Mouse (Mus musculus) left cerebral cortex, postnatal 14 days (tissue): ENCODE measurements around the gene Sp4. TPM values are rescaled to one million over a fixed set of nuclear protein-coding genes. Genes with fewer than 3 reads are reported as not detected.

Experiments
- DNase-seq, 2 experiments: peaks; one replicate each; pipeline ENCODE4 v3.0.0; 2021 to 2022; ENCODE audit warnings: low spot score in 2 of 2, mixed read lengths in 1 of 2
- intact Hi-C: fragments of 180-260 bp; cut with DNase I; formaldehyde crosslinking; loops from one replicate; pipeline ENCODE4 v1.15.1; 2025
- long read RNA-seq, 2 experiments: library from polyadenylated mRNA; stranded (forward); transcript quantifications; one replicate each; pipeline ENCODE4 v2.0.0; 2021
- total RNA-seq, 2 experiments: library from RNA; stranded (reverse); gene quantifications; 2 replicates each; pipeline ENCODE4 v1.2.3; 2021

Gene Sp4
- 10 to 100 TPM; 24.0 to 26.0 TPM for total RNA-seq
- long read RNA-seq, experiment 1, partial matches to known transcripts = 2 of 4 reads
- long read RNA-seq, experiment 1, other reads (novel, unspliced or antisense) = 0 of 4 reads
- long read RNA-seq, experiment 2 = 0 reads

DNA sequence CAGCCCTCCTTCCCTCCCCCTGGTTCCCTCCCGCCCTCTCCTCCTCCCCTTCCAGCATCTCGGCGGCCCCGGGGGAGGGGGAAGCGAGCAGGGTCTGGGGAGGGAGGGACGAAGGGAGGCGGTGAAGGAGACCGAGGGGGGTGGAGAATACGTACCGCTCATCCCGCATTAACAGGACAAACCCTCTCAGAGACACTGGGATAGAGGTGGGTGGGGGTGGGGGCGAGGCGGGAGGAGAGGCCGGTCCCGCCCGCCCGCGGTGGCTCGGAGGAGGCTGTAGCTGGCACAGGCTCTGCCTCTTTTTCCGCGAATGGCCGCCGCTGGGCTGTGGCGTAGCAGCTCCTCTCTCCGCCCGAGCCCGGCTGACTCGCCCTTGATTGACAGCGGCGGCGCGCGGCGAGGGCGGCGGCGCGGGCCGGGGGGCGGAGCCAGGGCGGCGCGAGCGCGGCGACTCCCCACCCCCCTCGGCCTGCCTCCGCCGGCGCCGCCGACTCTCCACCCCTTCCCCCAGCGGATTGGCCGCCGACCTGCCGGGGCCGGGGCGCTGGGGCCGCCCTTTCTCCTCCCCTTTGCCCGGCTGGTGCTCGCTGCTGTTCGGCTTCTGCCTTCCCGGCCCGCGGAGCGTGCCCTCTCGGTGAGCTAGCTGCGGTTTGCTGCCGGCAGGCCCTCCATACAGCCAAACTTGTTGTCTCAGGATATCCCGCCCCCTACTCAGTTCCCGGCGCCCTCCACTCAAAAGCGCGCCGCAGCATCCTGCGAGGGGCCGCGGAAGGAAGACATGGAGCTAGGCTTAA, at the start of gene Sp4:
TSS of gene Sp4 (minus strand) at position 369 of the 794 bp plus-strand sequence.
- peak; percentile 93 to 94 for DNase-seq
- intact Hi-C loops = loop anchor here (5.0 to 10.0 kb wide), 2 partner anchors 76 to 544 kb away; partner anchors contain the start of gene Sp8

DNA sequence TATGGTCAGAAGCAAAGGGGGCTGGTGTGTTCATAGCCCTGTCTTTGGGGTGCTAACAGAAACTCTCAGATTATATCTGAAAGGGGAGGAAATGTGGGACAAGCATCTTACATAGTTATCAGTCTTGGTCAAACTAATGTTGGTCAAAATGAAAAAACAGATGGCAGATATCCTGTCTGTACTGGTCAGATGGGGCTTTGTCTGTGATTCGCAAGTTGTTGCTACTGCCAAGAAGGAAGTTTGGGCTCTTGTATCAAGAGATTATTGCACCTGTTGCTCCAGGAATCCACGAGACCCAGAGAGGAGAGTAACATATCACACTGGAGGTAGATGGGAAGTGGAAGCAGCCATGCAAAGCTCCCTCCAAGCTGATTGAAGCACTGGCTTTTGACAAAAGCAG, 37.9 kb upstream of the Sp4 start:
- intact Hi-C loops = no loop called here
- DNase-seq = no peak

DNA sequence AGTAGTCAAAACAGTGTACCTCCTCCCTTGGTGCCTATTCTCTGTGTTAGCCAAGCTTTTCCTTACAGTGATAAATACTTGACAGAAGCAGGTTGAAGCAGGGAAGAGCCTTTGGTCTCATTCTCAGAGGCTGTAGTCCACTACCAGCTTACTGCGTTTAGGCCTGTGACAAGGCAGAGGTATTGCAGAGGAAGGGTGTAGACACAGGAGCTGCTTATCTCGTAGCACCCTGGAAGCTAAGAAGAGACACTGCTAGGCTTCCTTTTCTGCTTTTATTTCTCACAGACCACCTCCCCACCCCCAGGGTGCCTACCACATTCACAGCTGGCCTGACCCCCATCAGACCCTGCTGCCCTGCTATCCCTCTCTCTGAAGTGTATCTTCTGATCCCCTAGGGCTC, 37.0 kb upstream of the Sp4 start:
- intact Hi-C loops = no loop called here
- DNase-seq = no peak

DNA sequence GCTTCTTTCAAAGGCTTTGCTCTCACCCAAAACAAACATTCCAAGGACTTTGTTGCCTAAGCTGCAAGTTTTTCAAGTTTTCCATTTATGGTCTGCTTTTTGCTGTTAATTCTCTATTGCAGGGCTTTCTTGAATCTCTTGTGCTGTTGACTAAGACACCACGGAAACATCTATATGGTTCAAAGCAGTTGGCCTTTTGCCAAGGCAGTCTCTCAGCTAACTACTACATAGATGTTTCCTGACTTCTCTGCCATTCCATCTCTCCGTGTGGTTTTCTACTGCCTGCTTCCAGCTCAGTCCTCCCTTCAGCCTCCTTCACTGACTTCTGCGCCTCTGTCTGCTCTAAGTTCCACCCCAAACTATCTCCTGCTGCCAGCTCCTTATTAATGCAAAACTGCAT, 36.1 kb upstream of the Sp4 start:
- peak in 1 of 2 experiments; percentile 4 for DNase-seq
- intact Hi-C loops = no loop called here

- no peak for DNase-seq
- intact Hi-C loops = no loop called here
Measured at GRCm38 (mm10) chr12:118328739-118329249, 27.6 kb upstream of the Sp4 start.

- DNase-seq = no peak
- intact Hi-C loops = no loop called here
Measured at GRCm38 (mm10) chr12:118327566-118327965, 26.3 kb upstream of the Sp4 start.

DNA sequence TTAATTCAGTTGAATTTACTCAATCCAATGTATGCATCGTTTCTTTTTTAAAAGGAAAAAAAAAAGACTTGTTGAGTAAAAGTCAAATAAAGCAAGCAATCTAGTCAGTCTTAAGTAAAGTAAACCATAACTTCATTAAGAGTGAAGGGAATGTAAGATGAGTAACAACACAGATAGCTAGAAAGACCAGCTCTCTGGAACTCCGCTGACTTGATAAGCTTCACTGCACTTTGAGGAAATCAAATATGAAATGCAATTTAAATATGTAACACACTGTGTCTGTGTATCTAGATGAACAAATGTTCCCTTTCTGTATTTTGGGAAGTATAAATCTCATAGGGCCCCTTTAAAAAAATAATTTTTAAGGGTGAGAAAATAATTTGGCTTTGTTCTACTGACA, 24.9 kb upstream of the Sp4 start:
- no peak for DNase-seq
- intact Hi-C loops = no loop called here

DNA sequence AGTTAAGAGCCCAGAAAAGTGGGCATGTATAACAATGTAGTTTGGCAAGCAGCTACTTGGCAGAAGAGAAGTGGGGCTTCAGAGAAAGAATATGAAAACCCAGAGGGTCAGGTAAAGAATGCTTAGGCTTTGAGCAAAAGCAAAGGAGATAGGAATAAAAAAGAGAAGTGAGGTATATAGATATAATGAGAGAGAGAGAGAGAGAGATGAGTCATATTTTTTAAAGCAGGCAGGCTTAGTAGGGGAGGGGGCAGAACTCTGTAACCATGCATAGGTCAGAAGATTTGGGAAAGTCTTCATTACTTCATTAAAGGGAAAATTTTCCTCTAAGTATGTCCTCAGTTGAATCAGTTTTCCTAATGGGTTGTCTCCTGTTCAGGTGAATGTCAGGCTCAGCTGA, 18.8 kb upstream of the Sp4 start:
- intact Hi-C loops = no loop called here

DNA sequence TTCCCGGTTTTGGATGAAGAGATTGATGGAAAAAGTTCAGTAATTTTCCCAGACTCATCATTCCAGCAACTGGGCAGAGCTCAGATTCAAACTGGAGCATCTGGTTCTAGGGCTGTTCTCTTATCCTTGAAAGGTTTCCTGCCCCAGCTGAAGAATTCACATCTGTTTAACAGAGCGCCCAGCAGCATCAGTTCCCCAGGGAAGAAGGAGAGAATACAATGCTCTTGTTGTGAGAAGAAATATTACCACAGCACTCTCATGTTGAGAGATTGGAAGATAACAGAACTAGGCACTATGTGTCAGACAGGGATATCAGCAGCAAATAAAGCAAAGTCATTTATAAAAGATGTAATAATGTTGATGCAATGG, 13.2 kb upstream of the Sp4 start:
- intact Hi-C loops = no loop called here
- DNase-seq = no peak

More for the DNA sequence above, 18.8 kb upstream of the Sp4 start:
- no peak for DNase-seq

- intact Hi-C loops = no loop called here
- DNase-seq = no peak
Measured at GRCm38 (mm10) chr12:118313805-118314476, 12.7 kb upstream of the Sp4 start.

DNA sequence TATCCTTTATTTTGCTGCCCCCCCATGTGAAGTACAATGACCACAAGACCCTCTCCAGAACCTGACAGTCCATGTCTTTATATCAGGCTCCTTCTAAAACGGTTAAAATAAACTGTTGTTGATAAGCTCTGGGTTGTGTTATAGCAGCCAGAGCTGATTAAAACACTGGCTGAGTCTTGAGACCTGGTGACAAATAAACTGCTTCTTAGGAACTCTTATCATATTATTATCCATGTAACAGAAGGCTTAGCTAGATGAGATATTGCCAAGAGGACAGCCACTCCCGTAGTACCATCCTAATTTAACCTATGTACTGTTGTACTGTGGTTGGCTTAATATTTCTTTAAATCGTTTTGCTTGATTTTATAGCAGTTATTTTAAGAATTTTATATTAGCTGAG, 2.3 kb upstream of the Sp4 start:
- intact Hi-C loops = loop anchor here (2.0 to 10.0 kb wide), 3 partner anchors 74 to 541 kb away; partner anchors contain the start of gene Sp8
- no peak for DNase-seq

DNA sequence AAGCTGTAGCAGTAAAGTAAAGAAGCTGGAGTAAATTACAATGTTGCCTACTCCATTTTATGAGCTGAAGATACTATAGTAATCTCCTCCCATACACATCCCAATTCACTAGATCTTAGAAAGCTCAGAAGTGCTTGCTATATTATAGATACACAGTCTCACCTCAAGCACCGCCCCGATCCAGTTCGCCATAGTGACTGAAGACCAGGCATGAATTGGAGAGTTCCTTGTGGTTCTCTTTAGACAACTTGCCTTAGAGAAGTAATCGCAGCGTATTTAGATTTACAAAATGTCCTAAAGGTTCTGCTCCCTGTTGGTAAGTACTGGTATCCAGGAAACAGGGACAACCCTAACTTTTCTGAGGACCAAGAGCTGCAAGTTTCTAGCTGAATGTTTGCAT, 1.8 kb upstream of the Sp4 start:
- DNase-seq = no peak
- intact Hi-C loops = loop anchor here (2.0 to 10.0 kb wide), 3 partner anchors 74 to 542 kb away; partner anchors contain the start of gene Sp8

- peak; percentile 98 to 99 for DNase-seq
- intact Hi-C loops = loop anchor here (2.0 to 10.0 kb wide), 3 partner anchors 75 to 543 kb away; partner anchors contain the start of gene Sp8
Measured at GRCm38 (mm10) chr12:118301866-118302835, 911 bp upstream of the Sp4 start.

GRCm38 (mm10) chr12:118300754-118301071, 527 bp downstream of the Sp4 start:
- DNase-seq = no peak
- intact Hi-C loops = loop anchor here (5.0 to 10.0 kb wide), 2 partner anchors 77 to 544 kb away; partner anchors contain the start of gene Sp8

DNA sequence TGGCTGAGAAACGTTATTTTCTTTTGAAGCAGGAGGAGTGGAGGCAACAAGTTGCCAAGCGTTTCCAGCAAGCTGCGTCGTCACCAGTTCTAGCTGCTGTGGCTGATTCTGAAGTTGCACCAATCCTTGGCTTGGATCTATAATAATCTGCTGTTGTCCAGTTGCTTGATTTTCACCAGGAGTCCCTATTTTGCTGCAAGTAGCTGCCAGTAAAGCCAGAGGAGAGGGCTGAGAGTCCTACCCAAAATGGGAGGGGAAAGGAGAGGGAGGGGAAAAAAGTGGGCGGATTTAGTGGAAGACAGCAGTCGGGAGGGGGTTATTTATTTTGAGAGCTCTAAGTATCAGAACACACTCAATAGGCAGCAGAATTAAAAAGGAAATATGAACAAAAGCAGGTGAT, 1.3 kb downstream of the Sp4 start:
- no peak for DNase-seq
- intact Hi-C loops = loop anchor here (5.0 to 10.0 kb wide), 2 partner anchors 77 to 545 kb away; partner anchors contain the start of gene Sp8

- intact Hi-C loops = no loop called here
- no peak for DNase-seq
Measured at GRCm38 (mm10) chr12:118299172-118299571, 2.1 kb downstream of the Sp4 start.

DNA sequence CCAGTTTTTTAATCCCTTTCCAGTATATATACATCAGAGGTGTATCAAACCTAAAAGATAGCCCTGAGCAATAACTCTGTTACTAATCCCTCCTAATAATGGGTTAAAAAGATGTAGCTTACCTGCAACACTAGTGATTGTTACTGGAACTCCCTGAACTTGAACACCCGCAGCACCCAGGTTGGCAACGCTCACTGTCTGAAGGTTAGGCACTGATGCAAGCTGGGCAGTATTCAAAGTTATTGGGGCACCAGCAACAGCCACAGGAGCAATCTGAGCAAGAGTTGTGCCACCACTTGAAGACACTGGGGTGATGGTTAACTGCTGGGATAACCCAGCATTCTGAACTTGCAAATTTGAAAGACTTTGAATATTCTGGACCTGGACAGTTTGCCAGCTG, 2.7 kb downstream of the Sp4 start:
- no peak for DNase-seq
- intact Hi-C loops = no loop called here

DNA sequence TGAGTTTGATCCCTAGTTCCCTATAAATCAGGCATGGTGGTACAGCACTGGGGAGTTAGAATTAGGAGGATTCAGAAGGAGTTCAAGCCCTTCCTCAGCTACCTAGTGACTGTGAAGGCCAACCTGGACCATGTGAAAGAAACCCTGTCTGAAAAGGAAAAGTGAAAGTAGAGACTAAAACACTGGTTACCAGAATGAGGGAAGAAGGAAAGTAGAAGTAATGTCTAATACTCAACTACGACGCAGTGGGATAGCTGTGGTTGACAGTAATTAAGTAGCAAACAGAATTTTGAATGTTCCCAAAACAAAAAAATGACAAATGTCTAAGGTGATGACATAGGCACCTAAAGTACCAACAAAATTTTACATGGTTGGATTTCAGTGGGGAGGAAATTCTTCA, 5.0 kb downstream of the Sp4 start:
- no peak for DNase-seq
- intact Hi-C loops = no loop called here

GRCm38 (mm10) chr12:118295793-118296192, 5.4 kb downstream of the Sp4 start:
- intact Hi-C loops = no loop called here
- DNase-seq = no peak
